Mouse (Mus musculus) cerebellum, adult 2 months (tissue): ENCODE results near the gene Gadl1. TPM values are rescaled to one million over a fixed set of nuclear protein-coding genes. Genes with fewer than 3 reads are reported as not detected.

Source experiments
- DNase-seq, 2 experiments: peaks; one replicate each; pipeline ENCODE4 v3.0.0; 2021
- H3K27ac ChIP-seq: fragments of 200-500 bp; 2 replicates; pipeline ENCODE4 v1.5.1; 2012; ENCODE audit warnings: low read length, control low read depth, inconsistent platforms; ENCODE audit not compliant: insufficient read depth
- H3K27me3 ChIP-seq: fragments of 200-500 bp; 2 replicates; pipeline ENCODE4 v1.6.1; 2012; ENCODE audit warnings: inconsistent platforms, mild to moderate bottlenecking, low read length, moderate library complexity; ENCODE audit not compliant: control insufficient read depth, insufficient read depth
- H3K4me1 ChIP-seq: fragments of 200-500 bp; 2 replicates; pipeline ENCODE4 v1.6.1; 2011; ENCODE audit warnings: low read length; ENCODE audit not compliant: control insufficient read depth, insufficient read depth
- H3K4me3 ChIP-seq: fragments of 200-500 bp; replicated peaks from 2 replicates; pipeline ENCODE3; 2011; ENCODE audit warnings: mild to moderate bottlenecking, low read depth, low read length, control low read depth; ENCODE audit not compliant: insufficient read depth
- CTCF ChIP-seq: fragments of 200-500 bp; IDR thresholded peaks from 2 replicates; pipeline ENCODE4 v1.5.1; 2011; ENCODE audit warnings: low read depth, mild to moderate bottlenecking, control low read depth, low read length, moderate library complexity, borderline replicate concordance; ENCODE audit not compliant: insufficient read depth
- POLR2A ChIP-seq: fragments of 200-500 bp; IDR thresholded peaks from 2 replicates; pipeline ENCODE4 v1.6.1; 2011; ENCODE audit warnings: low read length, control low read depth, borderline replicate concordance; ENCODE audit not compliant: insufficient read depth
- WGBS: fragments of 180-500 bp; shearing (Covaris S2); methylation state at CpG from one replicate; pipeline ENCODE4 v1.1.7; 2018; 5-methylcytosine and 5-hydroxymethylcytosine counted together
- polyA plus RNA-seq: library from polyadenylated mRNA; depleted of rRNA; stranded (reverse); fragments of >200 nt; gene quantifications from 2 replicates; pipeline ENCODE4 v1.2.3, GENCODE M21; 2012

Gene Gadl1
- polyA plus RNA-seq, 1 experiment = 0.31 TPM

- H3K27me3 ChIP-seq = no peaks in the 10 kb centered on the region
- H3K4me3 ChIP-seq = no peak overlapping the region
- 60% methylated on average over 4 of the region's 4 CpGs for whole genome bisulfite sequencing
- no peaks in the 10 kb centered on the region for H3K4me1 ChIP-seq
- TF ChIP-seq POLR2A (no peak), CTCF (no peak)
- H3K27ac ChIP-seq = no peak overlapping the region
- DNase-seq = no peak
These were observed 89.1 kb downstream of the Gadl1 start for GRCm38 (mm10) chr9:115998383-115998782.

- H3K4me3 ChIP-seq = no peak overlapping the region
- WGBS = 92% methylated on average over 8 of the region's 8 CpGs
- H3K4me1 ChIP-seq = no peaks in the 10 kb centered on the region
- DNase-seq = no peak
- TF ChIP-seq CTCF (no peak), POLR2A (no peak)
- no peaks in the 10 kb centered on the region for H3K27me3 ChIP-seq
- H3K27ac ChIP-seq = no peak overlapping the region
These were observed 90.2 kb downstream of the Gadl1 start for GRCm38 (mm10) chr9:115999361-115999990.

GRCm38 (mm10) chr9:116013911-116014310 is 104.7 kb downstream of the Gadl1 start:
- no peaks in the 10 kb centered on the region for H3K27me3 ChIP-seq
- H3K27ac ChIP-seq = no peak overlapping the region
- H3K4me3 ChIP-seq = no peak overlapping the region
- TF ChIP-seq POLR2A (no peak), CTCF (no peak)
- 69% methylated on average over 4 of the region's 4 CpGs for WGBS
- no peaks in the 10 kb centered on the region for H3K4me1 ChIP-seq
- no peak for DNase-seq

GRCm38 (mm10) chr9:116016221-116016620 is 107.0 kb downstream of the Gadl1 start:
- WGBS = 87% methylated on average over 9 of the region's 9 CpGs
- H3K27ac ChIP-seq = no peak overlapping the region
- TF ChIP-seq CTCF = no peak
- TF ChIP-seq POLR2A = no peak
- no peaks in the 10 kb centered on the region for H3K4me1 ChIP-seq
- no peak for DNase-seq
- no peak overlapping the region for H3K4me3 ChIP-seq
- H3K27me3 ChIP-seq = no peaks in the 10 kb centered on the region

GRCm38 (mm10) chr9:116017091-116017490 is 107.8 kb downstream of the Gadl1 start:
- TF ChIP-seq CTCF = no peak
- no peak for TF ChIP-seq POLR2A
- no peak overlapping the region for H3K4me3 ChIP-seq
- WGBS = 76% methylated on average over 3 of the region's 3 CpGs
- H3K4me1 ChIP-seq = no peaks in the 10 kb centered on the region
- no peak for DNase-seq
- H3K27ac ChIP-seq = no peak overlapping the region
- no peaks in the 10 kb centered on the region for H3K27me3 ChIP-seq

- WGBS = 94% methylated on average over 7 of the region's 7 CpGs
- no peak for DNase-seq
- no peak overlapping the region for H3K4me3 ChIP-seq
- no peaks in the 10 kb centered on the region for H3K4me1 ChIP-seq
- no peak for TF ChIP-seq POLR2A
- TF ChIP-seq CTCF = no peak
- no peak overlapping the region for H3K27ac ChIP-seq
- H3K27me3 ChIP-seq = no peaks in the 10 kb centered on the region
These were observed 109.3 kb downstream of the Gadl1 start for GRCm38 (mm10) chr9:116018586-116018985.

- Histone ChIP-seq H3K4me1 (no peaks in the 10 kb centered on the region), H3K4me3 (no peak overlapping the region), H3K27me3 (no peaks in the 10 kb centered on the region), H3K27ac (no peak overlapping the region)
- no peak for DNase-seq
- TF ChIP-seq CTCF = no peak
- 85% methylated on average over 6 of the region's 6 CpGs for WGBS
These were observed 116.1 kb downstream of the Gadl1 start for GRCm38 (mm10) chr9:116025371-116025770.

- Histone ChIP-seq H3K4me3 (no peak overlapping the region), H3K27ac (no peak overlapping the region), H3K4me1 (no peaks in the 10 kb centered on the region), H3K27me3 (no peaks in the 10 kb centered on the region)
- TF ChIP-seq POLR2A = no peak
- TF ChIP-seq CTCF = no peak
- WGBS = 44% methylated on average over 2 of the region's 2 CpGs
- DNase-seq = no peak
These were observed 119.8 kb downstream of the Gadl1 start for GRCm38 (mm10) chr9:116029076-116029475.
